ENCODE assay signal across 8 mouse cellular contexts in genomic region chr4:43978521-43979443, GRCm38 (mm10). TPM values are rescaled to one million over a fixed set of nuclear protein-coding genes. Genes with fewer than 3 reads are reported as not detected.
DNase-seq lines count a peak whose midpoint lies in the region; ATAC-seq lines count a peak whose summit lies in the region.

No protein-coding gene starts in this region.

- peak; percentile 28 for DNase-seq in adipocyte (ENCODE audit: low spot score)
- DNase-seq in embryo, embryonic 10.5 days (ENCODE audit: low spot score), result peak; percentile 50
- peak; percentile 58 to 65 for DNase-seq in heart, adult 9 months (ENCODE audit: low spot score in 2 of 2)
- DNase-seq in midbrain, embryonic 14.5 days, result peak; percentile 61
- no peak for DNase-seq in layer of hippocampus, adult 18-20 months (ENCODE audit: low spot score in 2 of 2)
- no peak for DNase-seq in thymus, adult 18-20 months

- no peak overlapping the region for H3K4me2 ChIP-seq in kidney, embryonic 15.5 days
- no peak overlapping the region for H3K4me2 ChIP-seq in midbrain, embryonic 14.5 days (ENCODE audit: low read length)

- ATAC-seq in kidney, embryonic 15.5 days (replicated peaks; ENCODE audit: low FRiP score), result peak; percentile 73
- ATAC-seq in midbrain, embryonic 14.5 days (ENCODE audit: low FRiP score, low TSS enrichment), result 0 out of 2 replicates have a peak, but pooled peaks have one; percentile 25
- ATAC-seq in activated CD4-positive, CD25-positive, alpha-beta regulatory T cell, adult 4 months, result no peak

- no peaks in the 10 kb centered on the region for H3K9me3 ChIP-seq in kidney, embryonic 15.5 days (replicated peaks)
- H3K9me3 ChIP-seq in midbrain, embryonic 14.5 days (ENCODE audit: control insufficient read depth, low read length), result no peaks in the 10 kb centered on the region

- no peaks in the 10 kb centered on the region for H3K27me3 ChIP-seq in kidney, embryonic 15.5 days
- H3K27me3 ChIP-seq in midbrain, embryonic 14.5 days (ENCODE audit: control insufficient read depth, insufficient read depth, low read length), result peaks cover 12% of the 10 kb centered on the region; the same call in 1 of the 2 replicates

- H3K27ac ChIP-seq in kidney, embryonic 15.5 days, result peak overlapping the region; percentile 71
- peak overlapping the region; percentile 49; the same call in 1 of the 2 replicates for H3K27ac ChIP-seq in midbrain, embryonic 14.5 days (replicated peaks; ENCODE audit: low read depth, low read length)

- 26% methylated on average over 17 of the region's 17 CpGs for WGBS in kidney, embryonic 15.5 days
- 10% methylated on average over 17 of the region's 17 CpGs for WGBS in midbrain, embryonic 14.5 days

- no peak overlapping the region for H3K9ac ChIP-seq in kidney, embryonic 15.5 days
- H3K9ac ChIP-seq in midbrain, embryonic 14.5 days (replicated peaks; ENCODE audit: low read length), result no peak overlapping the region

- H3K4me3 ChIP-seq in kidney, embryonic 15.5 days (replicated peaks), result no peak overlapping the region
- H3K4me3 ChIP-seq in midbrain, embryonic 14.5 days (replicated peaks; ENCODE audit: low read depth, low read length), result no peak overlapping the region

- no peaks in the 10 kb centered on the region for H3K36me3 ChIP-seq in kidney, embryonic 15.5 days
- no peaks in the 10 kb centered on the region for H3K36me3 ChIP-seq in midbrain, embryonic 14.5 days (ENCODE audit: control insufficient read depth, insufficient read depth, low read length)

- H3K4me1 ChIP-seq in kidney, embryonic 15.5 days, result peaks cover 21% of the 10 kb centered on the region
- peaks cover 11% of the 10 kb centered on the region; the same call in 1 of the 2 replicates for H3K4me1 ChIP-seq in midbrain, embryonic 14.5 days (ENCODE audit: control insufficient read depth, insufficient read depth, low read length)

RNA-seq across cellular contexts. Expression of gene Ccin, which starts 4.5 kb away (rescaled TPM):
- polyA plus RNA-seq in kidney, embryonic 15.5 days (2015; fragmentation: Nextera tagmentation; extraction: Ambion mirVana), result not detected in 2 replicates
- not detected in 2 replicates for polyA plus RNA-seq in midbrain, embryonic 14.5 days (2014; fragmentation: Nextera tagmentation; extraction: Ambion mirVana)
- total RNA-seq in layer of hippocampus, adult 18-20 months (2021), result not detected
- under 1 TPM in 1 of 2 experiments, not detected in 1; 0.24 TPM for polyA plus RNA-seq in activated CD4-positive, CD25-positive, alpha-beta regulatory T cell, adult 4 months (2017; shearing (Covaris generic))

RNA-seq across cellular contexts. Expression of gene Glipr2, which starts 21.6 kb away (rescaled TPM):
- polyA plus RNA-seq in kidney, embryonic 15.5 days (2015; fragmentation: Nextera tagmentation; extraction: Ambion mirVana), result 71.7 and 73.9 TPM in 2 replicates
- 27.0 and 31.8 TPM in 2 replicates for polyA plus RNA-seq in midbrain, embryonic 14.5 days (2014; fragmentation: Nextera tagmentation; extraction: Ambion mirVana)
- total RNA-seq in layer of hippocampus, adult 18-20 months (2021), result 1 to 10 TPM; 3.3 to 4.0 TPM
- polyA plus RNA-seq in activated CD4-positive, CD25-positive, alpha-beta regulatory T cell, adult 4 months (2017; shearing (Covaris generic)), result 100 to 1,000 TPM; 215 to 250 TPM

RNA-seq across cellular contexts. Expression of gene Clta, which starts 25.5 kb away (rescaled TPM):
- polyA plus RNA-seq in kidney, embryonic 15.5 days (2015; fragmentation: Nextera tagmentation; extraction: Ambion mirVana), result 231 and 236 TPM in 2 replicates
- polyA plus RNA-seq in midbrain, embryonic 14.5 days (2014; fragmentation: Nextera tagmentation; extraction: Ambion mirVana), result 317 and 327 TPM in 2 replicates
- total RNA-seq in layer of hippocampus, adult 18-20 months (2021), result 100 to 1,000 TPM; 284 to 304 TPM
- 100 to 1,000 TPM; 109 to 116 TPM for polyA plus RNA-seq in activated CD4-positive, CD25-positive, alpha-beta regulatory T cell, adult 4 months (2017; shearing (Covaris generic))

Comparison
In these comparisons a context has a peak if more than half of its experiments do, and no peak if none do; other contexts are left out.
1. DNase-seq: peak in adipocyte (single experiment), embryo, embryonic 10.5 days (single experiment), heart, adult 9 months (2 of 2) and midbrain, embryonic 14.5 days (single experiment); none in layer of hippocampus, adult 18-20 months (0 of 2) and thymus, adult 18-20 months (0 of 2).